Mouse (Mus musculus) spleen, postnatal 4 days (tissue): ENCODE measurements at regions not wholly inside any gene's neighbourhood (a gene's known extent, or its start where the extent isn't known, plus 50 kb on each side); places are given as distances from the start of the nearest gene placed in this dataset.
"Not testable (repeated sequence)": the region's sequence is repeated elsewhere in the genome, so short reads cannot be mapped to it uniquely, and the experiment has no call there.

Experiments used
- DNase-seq, 2 experiments: peaks; one replicate each; pipeline ENCODE4 v3.0.0; 2022; ENCODE audit warnings: low spot score in 2 of 2

DNA sequence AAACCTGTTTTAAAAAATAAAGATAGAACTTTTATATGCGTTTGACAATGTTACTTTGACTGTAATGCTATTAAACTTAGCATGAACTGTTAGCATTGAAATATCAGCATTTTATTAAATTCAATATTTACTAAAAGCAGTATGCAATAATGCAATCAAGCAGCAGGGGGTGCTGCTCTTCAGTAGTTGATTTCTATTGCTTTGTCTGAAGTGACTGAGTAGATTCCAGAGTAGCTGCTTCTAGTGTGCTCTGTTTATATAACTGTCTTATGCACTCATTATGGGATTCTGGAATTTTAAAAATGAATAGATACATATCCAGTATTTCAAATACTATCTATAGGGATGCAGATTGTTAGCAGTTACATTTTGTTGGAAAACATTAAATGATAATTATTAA is 146.2 kb downstream of the Gm28710 start:
- DNase-seq, result no peak

DNA sequence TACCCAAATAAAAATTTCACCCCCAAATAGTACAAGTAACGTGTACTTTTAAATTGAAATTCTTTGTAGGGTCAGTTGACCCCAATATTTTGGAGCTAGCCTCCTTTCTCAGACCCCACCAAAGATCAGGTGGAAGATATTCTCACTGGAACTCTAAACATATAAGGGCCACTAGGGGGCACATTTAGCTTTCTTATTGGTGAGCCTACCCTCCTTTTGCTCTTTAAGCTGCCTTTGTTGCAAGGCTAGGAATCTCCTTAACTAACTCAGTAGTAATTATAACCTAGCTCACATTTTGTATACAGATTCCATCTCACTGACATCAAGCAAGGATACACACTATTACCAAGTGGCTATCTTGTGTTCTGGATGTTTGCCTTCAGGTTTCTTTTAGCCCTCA is 155.8 kb downstream of the Gm28710 start:
- no peak for DNase-seq

- DNase-seq, result no peak
These were observed 176.1 kb downstream of the Gm28710 start for GRCm38 (mm10) chr5:16967735-16968134.

- DNase-seq, result not testable (repeated sequence)
These were observed 177.2 kb downstream of the Gm28710 start for GRCm38 (mm10) chr5:16968817-16969216.

- peak in 1 of 2 experiments; percentile 11 for DNase-seq
These were observed 181.7 kb downstream of the Gm28710 start for GRCm38 (mm10) chr5:16973206-16973896.

- no peak for DNase-seq
These were observed 184.4 kb downstream of the Gm28710 start for GRCm38 (mm10) chr5:16976006-16976405.

DNA sequence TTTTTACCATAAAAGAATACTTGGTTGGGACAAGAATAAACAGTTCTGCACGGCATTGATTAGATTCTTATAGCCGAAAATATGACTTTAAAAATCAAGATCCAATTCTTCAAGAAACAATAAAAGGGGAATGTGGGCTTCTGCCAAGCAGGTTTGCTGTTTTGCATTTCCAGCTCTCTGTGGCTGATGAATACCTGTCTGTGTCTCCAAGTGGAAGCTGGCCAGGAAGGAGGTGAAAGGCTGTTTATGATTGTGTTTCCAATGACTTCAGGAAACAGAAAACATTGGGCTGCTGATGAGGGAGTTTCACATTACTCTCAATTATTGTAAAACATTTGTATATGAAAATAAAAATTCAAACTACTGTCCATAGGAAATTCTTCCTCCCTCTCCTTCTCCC is 193.3 kb downstream of the Gm28710 start:
- DNase-seq, result no peak

DNA sequence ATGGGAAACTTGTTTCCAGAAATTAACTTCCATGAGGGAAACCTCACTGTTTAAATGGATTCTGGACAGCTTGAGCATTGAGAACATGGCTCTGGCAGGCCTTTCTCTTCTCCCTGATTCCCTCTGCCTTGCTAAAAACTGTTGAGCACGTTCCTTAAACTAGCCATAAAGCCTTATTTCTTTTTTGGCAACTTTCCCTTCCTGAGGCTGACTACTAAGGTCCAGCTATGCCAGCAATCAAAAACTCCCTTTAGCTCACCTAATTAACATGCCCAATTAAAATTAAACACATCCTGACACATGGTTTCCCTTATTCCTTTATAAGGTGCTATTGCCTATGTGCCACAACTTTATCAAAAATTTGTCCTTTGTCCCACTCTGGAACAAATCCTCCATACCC is 199.9 kb downstream of the Gm28710 start:
- no peak for DNase-seq

DNA sequence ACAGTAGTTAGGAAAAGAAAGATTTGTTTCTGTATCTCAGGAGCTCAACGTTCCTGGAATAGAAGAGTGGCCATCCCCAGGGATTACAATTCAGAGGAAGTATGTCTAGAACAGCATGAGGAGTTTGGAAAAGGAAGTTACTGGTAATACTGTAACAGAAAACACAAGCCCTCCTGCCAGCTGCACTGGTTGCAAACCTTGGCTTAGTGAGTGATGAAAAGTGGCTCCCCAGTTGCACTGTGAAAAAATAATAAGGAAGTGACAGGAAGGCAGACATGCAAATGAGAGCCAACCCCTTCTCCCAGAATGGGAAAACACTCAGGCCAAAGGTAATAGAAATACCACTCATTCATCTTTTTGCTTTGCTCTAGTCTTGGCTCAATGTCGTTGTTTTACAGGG is 207.6 kb downstream of the Gm28710 start:
- DNase-seq, result no peak

DNA sequence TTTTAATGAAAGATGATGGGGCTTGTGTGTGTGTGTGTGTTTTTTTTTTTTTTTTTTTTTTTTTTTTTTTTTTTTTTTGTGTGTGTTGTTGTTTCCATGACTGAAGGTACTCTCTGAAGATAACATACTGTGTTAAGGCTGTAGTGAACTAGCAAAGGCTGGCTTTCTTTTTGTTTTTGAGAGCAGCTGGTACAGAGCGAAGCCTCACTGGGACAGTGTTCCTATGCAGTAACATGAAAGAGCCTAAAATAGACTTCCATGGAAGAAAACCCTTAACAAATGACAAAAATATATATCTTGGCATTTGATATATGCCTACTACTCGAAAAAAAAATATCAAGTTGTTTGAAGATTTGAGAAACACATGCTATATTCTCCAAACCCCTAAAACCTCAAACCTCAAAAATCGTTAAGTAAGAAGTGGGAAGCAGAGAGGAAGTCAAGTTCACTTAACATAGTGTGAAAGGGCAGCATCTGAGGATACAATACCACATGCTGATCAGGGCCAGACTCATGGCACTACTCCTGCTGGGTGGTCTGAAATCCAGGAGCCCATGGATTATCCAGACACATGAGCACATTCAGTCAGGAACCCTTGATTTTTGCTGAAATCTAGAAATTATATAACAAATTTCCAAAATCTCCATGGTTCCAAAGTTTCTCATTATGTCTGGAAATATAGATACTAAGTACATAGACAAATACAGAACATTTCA is 215.4 kb downstream of the Gm28710 start:
- DNase-seq, result no peak

GRCm38 (mm10) chr5:17021636-17022035 is 230.0 kb downstream of the Gm28710 start:
- DNase-seq, result no peak

GRCm38 (mm10) chr5:17053935-17054334 is 262.3 kb downstream of the Gm28710 start:
- DNase-seq, result no peak

- DNase-seq, result peak in 1 of 2 experiments; percentile 59
These were observed 273.0 kb downstream of the Gm28710 start for GRCm38 (mm10) chr5:17064565-17064964.

DNA sequence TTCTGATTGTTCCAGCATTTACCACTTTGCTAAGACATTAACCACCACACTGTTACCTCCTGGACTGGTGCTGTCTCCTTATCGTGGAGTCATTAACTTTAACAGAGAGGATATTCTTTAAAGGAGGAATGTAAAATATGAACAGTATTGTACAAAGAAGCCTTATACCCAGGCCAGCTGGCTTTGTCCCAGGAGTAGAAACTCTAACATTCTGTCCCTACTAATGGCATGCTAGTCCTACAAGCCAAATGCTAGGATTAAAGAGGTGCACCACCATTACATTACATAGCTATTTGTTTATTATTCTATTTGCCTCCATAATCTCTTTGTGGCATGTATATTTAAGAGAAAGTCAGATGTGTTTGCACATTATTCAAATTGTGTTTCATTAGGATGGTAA is 288.8 kb downstream of the Gm28710 start:
- DNase-seq, result no peak

GRCm38 (mm10) chr5:17111556-17111955 is 261.4 kb upstream of the Speer4f2 start:
- no peak for DNase-seq

- DNase-seq, result no peak
These were observed 261.0 kb upstream of the Speer4f2 start for GRCm38 (mm10) chr5:17112026-17112425.

DNA sequence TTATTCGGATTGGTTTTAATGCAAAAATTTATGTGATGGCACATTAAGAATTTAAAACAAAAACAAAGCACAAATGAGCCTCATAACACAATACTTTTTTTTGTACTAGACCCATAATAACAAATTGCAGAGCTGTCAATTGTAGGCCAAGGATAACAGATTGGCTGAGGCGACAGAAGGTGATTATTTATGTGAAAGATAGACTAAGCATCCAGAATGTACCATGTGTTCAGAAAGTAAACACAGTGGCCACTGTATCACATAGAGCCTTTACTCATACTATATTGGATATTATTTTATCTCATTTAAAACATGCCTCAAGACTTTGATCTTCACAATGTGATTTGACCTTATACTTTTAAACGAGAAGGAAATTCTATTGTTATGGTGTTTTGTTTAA is 257.9 kb upstream of the Speer4f2 start:
- DNase-seq, result no peak

GRCm38 (mm10) chr5:17116072-17116471 is 256.9 kb upstream of the Speer4f2 start:
- DNase-seq, result no peak

DNA sequence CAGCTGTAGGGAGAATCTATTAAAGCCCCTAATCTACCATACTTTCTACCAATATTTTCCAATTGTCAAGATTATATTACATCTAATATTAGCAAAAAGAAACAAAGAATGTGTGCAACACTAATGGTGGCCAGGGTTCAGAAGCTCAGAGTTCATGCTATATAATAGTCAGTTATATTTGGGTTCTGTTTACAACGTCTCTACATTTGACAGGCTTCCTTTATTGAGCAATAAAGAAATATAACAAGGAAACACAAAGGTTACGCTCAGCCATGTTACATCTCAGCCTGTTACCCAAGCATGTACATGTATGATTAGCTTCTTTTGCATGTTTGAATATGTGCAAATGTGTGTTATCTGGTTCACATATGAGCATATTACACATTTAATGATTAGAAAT is 247.7 kb upstream of the Speer4f2 start:
- no peak for DNase-seq

DNA sequence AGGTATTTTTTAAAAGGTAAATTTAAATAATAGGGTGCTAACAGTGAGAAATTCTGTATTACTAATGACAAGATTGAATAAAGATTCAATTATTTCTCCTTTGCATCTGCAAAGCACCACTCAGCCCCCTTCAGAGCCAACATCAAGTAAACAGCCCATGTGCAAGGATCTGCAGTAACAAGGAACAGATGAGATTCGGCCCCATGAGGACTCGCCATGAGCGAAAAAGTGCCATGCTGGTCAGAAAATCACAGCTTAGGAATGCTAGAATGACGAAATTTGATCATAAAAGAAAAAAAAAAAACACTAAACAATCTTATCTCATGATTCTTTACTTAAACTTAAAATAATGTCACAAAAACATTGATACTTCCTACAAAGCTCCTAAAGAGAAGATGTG is 245.5 kb upstream of the Speer4f2 start:
- DNase-seq, result no peak

DNA sequence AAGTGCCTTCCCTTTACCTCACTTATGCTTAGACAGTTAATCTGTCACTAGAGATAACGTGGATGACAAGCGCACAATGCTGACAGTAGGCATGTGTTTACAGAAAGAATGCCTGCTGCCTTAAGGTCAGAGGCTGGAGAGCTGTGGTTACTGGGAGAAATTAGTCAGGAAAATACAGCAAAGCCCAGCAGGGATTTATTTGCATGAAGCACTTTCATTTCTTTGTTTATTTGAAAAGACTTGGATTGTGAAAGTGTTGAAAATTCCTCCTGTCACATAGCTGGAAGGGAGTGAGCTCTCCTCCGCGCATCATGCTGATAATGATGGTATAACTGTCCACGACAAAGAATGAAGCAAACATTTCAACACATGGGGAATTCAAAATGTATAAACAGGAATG is 237.5 kb upstream of the Speer4f2 start:
- no peak for DNase-seq

- DNase-seq, result no peak
These were observed 231.4 kb upstream of the Speer4f2 start for GRCm38 (mm10) chr5:17141555-17141954.

GRCm38 (mm10) chr5:17174562-17174961 is 198.4 kb upstream of the Speer4f2 start:
- DNase-seq, result no peak

DNA sequence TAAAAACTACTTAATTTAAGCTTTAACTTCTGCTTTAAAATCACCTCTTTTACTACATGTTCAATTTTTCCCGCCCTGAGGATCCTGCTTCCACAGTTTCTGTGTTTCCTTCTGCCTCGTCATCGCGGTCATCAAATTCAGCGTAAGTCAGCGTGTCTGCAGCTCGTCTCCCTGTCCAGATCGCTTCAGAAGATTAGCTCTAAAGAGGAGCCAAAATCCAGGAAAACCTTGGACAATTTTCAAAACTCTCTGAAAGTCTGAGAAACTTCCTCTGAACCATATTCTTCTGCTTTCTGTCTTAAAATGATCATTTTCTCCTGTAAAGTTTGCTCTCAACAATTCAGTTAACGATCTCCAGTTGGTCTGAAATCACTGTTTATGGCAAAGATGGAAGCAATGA is 196.2 kb upstream of the Speer4f2 start:
- DNase-seq, result no peak
